Mouse (Mus musculus): ENCODE data around the gene Arl3.

Arl3 gene

GRCm38 (mm10) chr19:46502471-46503166, 70.4 kb downstream of the Arl3 start:
- in situ Hi-C loops (cut with MboI, MseI) = loop anchor here in 1 of 2 experiments (5.0 kb wide), 1 partner anchor 105 kb away; the partner anchor contains the start of genes Actr1a and Sufu

- in situ Hi-C loops (cut with MboI, MseI) = loop anchor here in 1 of 2 experiments (5.0 kb wide), 1 partner anchor 105 kb away; the partner anchor contains the start of genes Actr1a and Sufu
Measured at GRCm38 (mm10) chr19:46502069-46502455, 70.9 kb downstream of the Arl3 start.

GRCm38 (mm10) chr19:46501401-46502068, 71.5 kb downstream of the Arl3 start, which contains the start of gene Trim8:
TSS of gene Trim8 (plus strand) at chr19:46501702.
- in situ Hi-C loops (cut with MboI, MseI) = loop anchor here in 1 of 2 experiments (5.0 kb wide), 1 partner anchor 104 kb away; the partner anchor contains the start of genes Actr1a and Sufu

- in situ Hi-C loops (cut with MboI, MseI) = loop anchor here in 1 of 2 experiments (5.0 kb wide), 1 partner anchor 103 kb away; the partner anchor contains the start of genes Actr1a and Sufu
Measured at GRCm38 (mm10) chr19:46500581-46501341, 72.2 kb downstream of the Arl3 start.

GRCm38 (mm10) chr19:46499836-46500580, 73.0 kb downstream of the Arl3 start:
- in situ Hi-C loops (cut with MboI, MseI) = loop anchor here in 1 of 2 experiments (5.0 kb wide), 1 partner anchor 103 kb away; the partner anchor contains the start of genes Actr1a and Sufu

- in situ Hi-C loops (cut with MboI, MseI) = no loop called here
Measured at GRCm38 (mm10) chr19:46499539-46499835, 73.5 kb downstream of the Arl3 start.

- in situ Hi-C loops (cut with MboI, MseI) = no loop called here
Measured at GRCm38 (mm10) chr19:46497230-46497629, 75.8 kb downstream of the Arl3 start.

- in situ Hi-C loops (cut with MboI, MseI) = no loop called here
Measured at GRCm38 (mm10) chr19:46495136-46495535, 77.9 kb downstream of the Arl3 start.

GRCm38 (mm10) chr19:46490634-46491033, 82.4 kb downstream of the Arl3 start:
- in situ Hi-C loops (cut with MboI, MseI) = no loop called here

- in situ Hi-C loops (cut with MboI, MseI) = no loop called here
Measured at GRCm38 (mm10) chr19:46489448-46489847, 83.5 kb downstream of the Arl3 start.

GRCm38 (mm10) chr19:46486709-46487108, 86.3 kb downstream of the Arl3 start:
- in situ Hi-C loops (cut with MboI, MseI) = no loop called here

- in situ Hi-C loops (cut with MboI, MseI) = no loop called here
Measured at GRCm38 (mm10) chr19:46485847-46486246, 87.2 kb downstream of the Arl3 start.

- in situ Hi-C loops (cut with MboI, MseI) = no loop called here
Measured at GRCm38 (mm10) chr19:46484518-46484917, 88.5 kb downstream of the Arl3 start.

GRCm38 (mm10) chr19:46483701-46484328, 89.2 kb downstream of the Arl3 start:
- in situ Hi-C loops (cut with MboI, MseI) = no loop called here

GRCm38 (mm10) chr19:46482896-46483516, 90.0 kb downstream of the Arl3 start:
- in situ Hi-C loops (cut with MboI, MseI) = no loop called here

- in situ Hi-C loops (cut with MboI, MseI) = no loop called here
Measured at GRCm38 (mm10) chr19:46481756-46482155, 91.2 kb downstream of the Arl3 start.

GRCm38 (mm10) chr19:46481352-46481751, 91.6 kb downstream of the Arl3 start:
- in situ Hi-C loops (cut with MboI, MseI) = no loop called here

Measured in T-helper 17 cell (primary cell).